Mouse (Mus musculus) bone marrow macrophage, adult 2 months (primary cell): ENCODE data around the gene Ccar1. TPM values are rescaled to one million over a fixed set of nuclear protein-coding genes. Genes with fewer than 3 reads are reported as not detected.

Experiments used
- H3K27ac ChIP-seq: 2 replicates; pipeline ENCODE4 v1.5.1; 2012; ENCODE audit warnings: low read depth, low read length; ENCODE audit not compliant: insufficient read depth
- H3K4me1 ChIP-seq: 2 replicates; pipeline ENCODE4 v1.6.1; 2012; ENCODE audit warnings: low read length; ENCODE audit not compliant: control insufficient read depth, insufficient read depth
- H3K4me3 ChIP-seq: 2 replicates; pipeline ENCODE4 v1.5.1; 2012; ENCODE audit warnings: mild to moderate bottlenecking, low read length, moderate library complexity; ENCODE audit not compliant: insufficient read depth
- CTCF ChIP-seq: IDR thresholded peaks from 2 replicates; pipeline ENCODE4 v1.5.1; 2012; ENCODE audit warnings: low read depth, mild to moderate bottlenecking, low read length, moderate library complexity
- POLR2A ChIP-seq: IDR thresholded peaks from 2 replicates; pipeline ENCODE4 v1.6.1; 2012; ENCODE audit warnings: mild to moderate bottlenecking, low read depth, low read length, borderline replicate concordance
- polyA plus RNA-seq: library from polyadenylated mRNA; stranded (reverse); fragments of >200 nt; gene quantifications from 2 replicates; pipeline ENCODE4 v1.2.4, GENCODE M21; 2012; ENCODE audit not compliant: missing spikeins, insufficient read depth, insufficient read length

The Ccar1 gene
- polyA plus RNA-seq = 82.6 and 93.4 TPM in 2 replicates

GRCm38 (mm10) chr10:62792177-62793090 lies at the start of gene Ccar1:
Gene Ccar1 (minus strand): TSS chr10:62792286.
- H3K4me1 ChIP-seq = peaks cover 28% of the 10 kb centered on the region
- peak within 1 kb of the TSS; percentile 88 for H3K4me3 ChIP-seq
- 0 out of 2 replicates have a peak, but pooled peaks have one; percentile 15 for TF ChIP-seq CTCF
- TF ChIP-seq POLR2A = no peak
- peak within 1 kb of the TSS; percentile 92 for H3K27ac ChIP-seq

DNA sequence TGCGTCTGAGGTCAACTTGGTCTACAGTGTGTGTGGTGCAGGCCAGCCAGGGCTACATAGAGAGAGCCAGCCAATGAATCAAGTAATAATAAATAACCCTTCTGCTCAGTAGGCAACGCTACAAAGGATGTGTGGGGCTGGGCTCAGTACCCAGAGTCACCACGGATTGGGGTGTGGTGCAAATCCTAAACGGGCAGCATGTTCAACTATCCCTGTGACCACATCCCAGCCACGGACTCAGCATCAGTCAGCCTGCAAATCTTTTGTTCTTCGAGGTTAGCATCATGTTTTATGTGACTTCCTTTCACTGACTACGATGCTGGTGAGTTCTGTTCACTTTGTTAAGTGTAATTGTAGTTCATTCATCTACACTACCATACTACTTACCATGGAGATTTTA lies 48.6 kb upstream of the Ccar1 start:
- Histone ChIP-seq H3K27ac (no peak overlapping the region), H3K4me1 (no peaks in the 10 kb centered on the region), H3K4me3 (no peak overlapping the region)
- TF ChIP-seq CTCF (no peak), POLR2A (no peak)

GRCm38 (mm10) chr10:62837987-62838386 lies 45.9 kb upstream of the Ccar1 start:
- no peaks in the 10 kb centered on the region for H3K4me1 ChIP-seq
- TF ChIP-seq CTCF (no peak), POLR2A (no peak)
- no peak overlapping the region for H3K27ac ChIP-seq
- H3K4me3 ChIP-seq = no peak overlapping the region

GRCm38 (mm10) chr10:62832783-62833182 lies 40.7 kb upstream of the Ccar1 start:
- no peak for TF ChIP-seq CTCF
- no peak for TF ChIP-seq POLR2A
- H3K4me1 ChIP-seq = no peaks in the 10 kb centered on the region
- no peak overlapping the region for H3K4me3 ChIP-seq
- no peak overlapping the region for H3K27ac ChIP-seq

DNA sequence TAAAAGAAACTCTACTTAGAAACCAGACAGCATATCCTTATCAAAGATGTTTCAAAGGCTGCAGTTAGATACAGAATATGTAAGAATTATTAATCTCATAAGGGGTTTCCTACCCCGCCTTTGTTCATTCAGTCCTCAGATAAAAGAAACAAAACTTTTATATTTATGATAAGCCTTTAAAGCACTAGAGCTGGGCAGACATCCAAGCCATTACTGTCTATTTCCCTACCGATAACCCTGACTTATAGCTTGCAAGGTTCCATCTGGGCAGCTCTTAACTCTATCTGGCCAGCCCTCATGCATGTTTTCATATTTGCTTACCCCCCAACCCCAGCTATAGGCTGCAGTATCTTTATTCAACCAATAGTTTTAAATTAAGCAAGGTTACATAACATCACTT lies 39.5 kb upstream of the Ccar1 start:
- Histone ChIP-seq H3K4me1 (no peaks in the 10 kb centered on the region), H3K4me3 (no peak overlapping the region), H3K27ac (no peak overlapping the region)
- TF ChIP-seq CTCF = no peak
- no peak for TF ChIP-seq POLR2A

GRCm38 (mm10) chr10:62824474-62824873 lies 32.4 kb upstream of the Ccar1 start:
- Histone ChIP-seq H3K4me1 (no peaks in the 10 kb centered on the region), H3K27ac (no peak overlapping the region)
- TF ChIP-seq POLR2A = no peak

GRCm38 (mm10) chr10:62823431-62823830 lies 31.3 kb upstream of the Ccar1 start:
- H3K4me3 ChIP-seq = no peak overlapping the region
- TF ChIP-seq POLR2A = no peak
- no peak for TF ChIP-seq CTCF
- no peak overlapping the region for H3K27ac ChIP-seq
- no peaks in the 10 kb centered on the region for H3K4me1 ChIP-seq

More at GRCm38 (mm10) chr10:62824474-62824873, 32.4 kb upstream of the Ccar1 start:
- H3K4me3 ChIP-seq = no peak overlapping the region

- Histone ChIP-seq H3K27ac (no peak overlapping the region), H3K4me1 (peaks cover 6% of the 10 kb centered on the region), H3K4me3 (no peak overlapping the region)
- no peak for TF ChIP-seq CTCF
- no peak for TF ChIP-seq POLR2A
Observed at GRCm38 (mm10) chr10:62810010-62810409, 17.9 kb upstream of the Ccar1 start.

DNA sequence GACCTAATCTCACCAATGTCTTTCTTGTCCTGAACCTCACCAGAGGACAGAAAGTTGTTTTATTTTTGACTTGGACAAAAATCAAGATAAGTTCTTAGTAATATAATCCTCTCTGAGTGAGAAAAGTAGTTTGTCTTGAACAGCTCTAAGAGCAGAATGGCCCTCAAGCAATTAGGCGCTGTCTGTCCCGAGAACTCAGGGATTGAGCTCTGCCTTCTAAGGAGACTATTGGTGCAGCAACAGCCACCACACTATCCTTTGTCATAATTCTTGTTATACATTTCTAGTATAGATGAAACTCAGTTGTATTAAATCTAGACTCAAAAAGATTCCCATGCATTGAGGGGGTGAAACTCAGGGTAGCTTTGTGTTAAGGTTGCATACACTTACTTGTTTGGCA lies 16.7 kb upstream of the Ccar1 start:
- no peak overlapping the region for H3K27ac ChIP-seq
- H3K4me3 ChIP-seq = no peak overlapping the region
- TF ChIP-seq CTCF (no peak), POLR2A (no peak)

DNA sequence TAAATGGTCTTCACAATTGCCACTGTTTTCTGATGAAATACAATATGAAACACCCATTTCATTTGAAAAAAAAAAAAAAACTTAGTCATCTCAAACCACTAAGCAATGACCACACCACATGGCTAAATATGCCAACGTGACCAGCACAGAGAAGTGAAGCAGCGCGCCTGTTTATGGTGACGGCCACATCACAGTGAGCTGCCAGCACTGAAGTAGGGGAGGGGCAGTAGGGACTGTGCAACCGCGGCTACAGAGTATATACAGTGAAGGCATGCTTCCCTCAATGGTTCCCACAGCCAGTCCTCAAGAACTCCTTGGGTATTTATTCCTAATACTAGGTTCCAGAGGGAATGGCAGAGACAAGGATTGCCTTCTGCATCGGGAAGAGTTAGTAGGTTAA lies 16.2 kb upstream of the Ccar1 start:
- Histone ChIP-seq H3K4me3 (no peak overlapping the region), H3K27ac (no peak overlapping the region), H3K4me1 (peaks cover 6% of the 10 kb centered on the region)
- no peak for TF ChIP-seq CTCF
- no peak for TF ChIP-seq POLR2A

More for the DNA sequence above, 16.7 kb upstream of the Ccar1 start:
- peaks cover 6% of the 10 kb centered on the region for H3K4me1 ChIP-seq

- TF ChIP-seq POLR2A (no peak), CTCF (no peak)
- no peak overlapping the region for H3K27ac ChIP-seq
- no peak overlapping the region for H3K4me3 ChIP-seq
- H3K4me1 ChIP-seq = peaks cover 6% of the 10 kb centered on the region
Observed at GRCm38 (mm10) chr10:62804106-62804505, 12.0 kb upstream of the Ccar1 start.
